Mouse (Mus musculus): Measurements from ENCODE around the gene Stip1. TPM values are rescaled to one million over a fixed set of nuclear protein-coding genes. Genes with fewer than 3 reads are reported as not detected.
A peak's percentile ranks its signal among the peaks of the same experiment; 100 is the strongest.

The Stip1 gene
- total RNA-seq, 2 experiments from 2014 or later, result 169 to 202 TPM

GRCm38 (mm10) chr19:6987061-6987903 is 52.5 kb downstream of the Stip1 start, which contains the start of gene Vegfb:
Vegfb (minus strand) TSS chr19:6987651.
- DNase-seq (ENCODE audit: extremely low spot score in 1 of 2, low spot score in 1 of 2), result peak in 1 of 2 experiments; percentile 48

DNA sequence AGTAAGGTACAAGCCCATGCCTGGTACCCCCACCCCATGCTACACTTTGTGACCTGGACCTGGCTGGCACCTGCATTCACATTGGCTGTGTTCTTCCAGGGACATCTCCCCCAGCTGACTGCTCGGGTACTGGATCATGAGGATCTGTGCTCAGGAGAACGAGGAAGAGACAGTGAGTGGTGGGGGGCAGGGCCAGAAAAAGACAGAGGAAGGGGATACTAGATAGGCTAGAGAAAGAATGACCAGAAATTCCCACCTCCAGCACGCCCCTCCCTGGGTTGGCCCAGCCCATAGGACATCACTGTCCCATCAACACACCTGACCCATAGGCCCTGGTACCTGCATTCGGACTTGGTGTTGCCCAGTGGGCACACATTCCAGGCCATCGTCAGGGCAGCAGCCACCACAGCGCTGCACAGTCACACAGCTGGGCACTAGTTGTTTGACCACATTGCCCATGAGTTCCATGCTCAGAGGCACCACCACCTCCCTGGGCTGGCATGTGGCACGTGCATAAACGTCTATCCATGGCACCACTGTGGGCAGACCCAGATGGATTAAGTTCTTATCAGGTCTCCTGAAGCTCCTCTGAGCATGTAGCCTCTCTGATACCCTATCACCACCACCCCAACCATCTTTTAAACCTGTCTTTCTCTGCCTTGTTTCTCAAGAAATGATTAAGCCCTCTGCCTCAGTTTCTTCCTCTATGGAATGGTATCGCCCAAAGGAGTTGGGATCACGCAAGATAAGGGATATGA is 53.6 kb downstream of the Stip1 start:
- DNase-seq (ENCODE audit: extremely low spot score in 1 of 2, low spot score in 1 of 2), result no peak

- no peak for DNase-seq (ENCODE audit: extremely low spot score in 1 of 2, low spot score in 1 of 2)
Observed at GRCm38 (mm10) chr19:6985300-6985699, 54.5 kb downstream of the Stip1 start.

GRCm38 (mm10) chr19:6983621-6984020 is 56.1 kb downstream of the Stip1 start:
- DNase-seq (ENCODE audit: extremely low spot score in 1 of 2, low spot score in 1 of 2), result no peak

DNA sequence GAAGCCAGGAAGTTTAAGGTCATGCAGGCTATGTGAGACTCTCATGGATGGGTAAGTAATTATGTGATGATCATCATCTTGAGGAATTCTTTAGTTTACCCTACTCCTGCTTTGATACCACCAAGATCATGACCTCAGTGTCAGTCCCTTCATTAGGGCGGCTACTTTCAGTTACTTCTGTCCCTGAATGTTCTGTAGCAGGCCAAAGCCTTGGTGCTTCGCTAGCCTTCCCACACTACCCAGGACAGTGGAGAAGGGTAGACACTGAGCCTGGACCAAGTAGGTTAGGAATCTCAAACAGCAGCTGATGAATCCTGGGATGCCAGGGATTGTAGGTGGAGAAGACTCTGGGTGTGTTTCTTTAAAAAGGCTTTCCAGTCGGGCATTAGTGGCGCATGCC is 58.3 kb downstream of the Stip1 start:
- DNase-seq (ENCODE audit: extremely low spot score in 1 of 2, low spot score in 1 of 2), result no peak

DNA sequence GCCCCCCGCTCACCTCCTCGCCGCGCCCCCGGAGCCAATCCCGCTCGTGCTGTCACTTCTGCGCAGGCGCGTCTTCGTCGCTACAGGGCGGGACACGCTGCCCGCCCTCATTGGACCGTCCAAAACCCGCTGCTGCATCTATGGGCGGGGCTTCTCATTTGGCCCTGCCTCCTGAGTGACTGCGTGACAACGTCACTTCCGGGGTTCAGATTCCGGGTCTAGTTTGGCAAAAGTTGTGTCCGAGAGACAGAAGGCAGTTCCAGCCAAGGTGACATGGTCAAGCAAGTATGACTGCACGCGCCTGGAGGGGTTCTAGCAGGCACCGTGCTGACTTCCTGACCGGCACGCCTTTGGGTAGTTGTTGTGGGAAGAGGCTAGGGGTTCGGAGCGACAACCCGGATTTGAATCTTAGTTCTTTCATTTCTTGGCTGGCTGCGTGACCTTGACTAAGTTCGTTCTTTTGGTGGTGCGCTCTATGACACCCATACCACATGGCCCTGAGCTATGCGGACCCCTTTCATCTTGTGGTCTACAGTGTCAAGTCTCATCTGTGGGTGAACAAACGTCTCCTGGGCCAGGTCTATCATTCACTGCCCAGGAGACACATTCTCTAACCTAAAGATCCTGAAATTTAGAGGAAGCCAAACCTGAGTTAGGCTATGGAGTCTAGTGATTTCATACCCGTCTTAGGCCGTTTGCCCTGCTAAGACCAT is 59.2 kb downstream of the Stip1 start, which contains the start of gene Fkbp2:
Gene Fkbp2, minus strand, starts transcription at position 121 of the 713 bp plus-strand sequence.
- DNase-seq (ENCODE audit: extremely low spot score in 1 of 2, low spot score in 1 of 2), result peak; percentile 92 to 99

GRCm38 (mm10) chr19:6979486-6980380 is 60.0 kb downstream of the Stip1 start:
- peak; percentile 97 to 100 for DNase-seq (ENCODE audit: extremely low spot score in 1 of 2, low spot score in 1 of 2)

DNA sequence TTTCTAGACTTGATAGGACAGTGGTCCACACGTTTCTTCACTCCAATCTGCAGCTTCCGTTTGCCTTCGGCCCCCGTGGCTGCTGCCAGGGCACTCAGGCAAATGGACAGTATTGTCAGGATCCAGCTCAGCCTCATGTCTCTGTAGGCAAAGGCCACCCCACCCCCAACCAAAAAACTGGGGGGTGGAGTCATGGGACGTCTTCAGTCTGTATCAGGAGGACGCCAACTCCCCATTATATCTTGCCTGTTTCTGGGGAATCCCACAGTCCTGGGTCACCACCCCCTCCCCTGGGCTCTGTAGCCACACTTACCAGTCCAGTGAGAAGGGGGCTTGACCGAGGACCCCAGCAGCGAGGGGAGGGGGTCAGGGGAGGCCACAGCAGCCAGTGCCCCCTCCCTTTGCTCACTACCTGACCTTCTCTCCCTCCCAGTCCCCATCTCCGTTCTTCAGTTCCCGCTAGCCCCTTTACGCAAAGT is 60.7 kb downstream of the Stip1 start:
- DNase-seq (ENCODE audit: extremely low spot score in 1 of 2, low spot score in 1 of 2), result no peak

DNA sequence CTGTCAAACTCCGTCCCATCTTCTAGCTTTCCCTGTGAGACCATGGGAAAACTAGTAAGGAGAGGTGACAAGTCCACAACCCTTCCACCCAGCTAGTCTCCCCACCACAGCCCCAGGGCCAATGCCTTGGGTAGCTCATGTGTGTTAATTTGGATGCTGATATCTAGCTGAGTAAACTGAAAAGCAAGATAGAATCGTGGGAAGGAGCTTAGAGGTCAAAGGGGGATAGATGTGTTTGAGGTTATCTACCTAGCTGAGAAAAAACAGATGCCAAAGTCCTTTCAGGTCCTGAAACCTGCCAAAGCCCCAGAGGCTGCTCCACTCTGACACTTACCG is 61.2 kb downstream of the Stip1 start:
- no peak for DNase-seq (ENCODE audit: extremely low spot score in 1 of 2, low spot score in 1 of 2)

GRCm38 (mm10) chr19:6977759-6978638 is 61.8 kb downstream of the Stip1 start:
- no peak for DNase-seq (ENCODE audit: extremely low spot score in 1 of 2, low spot score in 1 of 2)

- DNase-seq (ENCODE audit: extremely low spot score in 1 of 2, low spot score in 1 of 2), result peak in 1 of 2 experiments; percentile 41
Observed at GRCm38 (mm10) chr19:6975537-6976521, 63.9 kb downstream of the Stip1 start, which contains the start of gene Plcb3. Plcb3 (minus strand) TSS chr19:6976470.

GRCm38 (mm10) chr19:6974211-6975205 is 65.3 kb downstream of the Stip1 start, which contains the start of gene Ppp1r14b:
Ppp1r14b (plus strand) TSS chr19:6974968.
- DNase-seq (ENCODE audit: extremely low spot score in 1 of 2, low spot score in 1 of 2), result peak; percentile 56 to 72

DNA sequence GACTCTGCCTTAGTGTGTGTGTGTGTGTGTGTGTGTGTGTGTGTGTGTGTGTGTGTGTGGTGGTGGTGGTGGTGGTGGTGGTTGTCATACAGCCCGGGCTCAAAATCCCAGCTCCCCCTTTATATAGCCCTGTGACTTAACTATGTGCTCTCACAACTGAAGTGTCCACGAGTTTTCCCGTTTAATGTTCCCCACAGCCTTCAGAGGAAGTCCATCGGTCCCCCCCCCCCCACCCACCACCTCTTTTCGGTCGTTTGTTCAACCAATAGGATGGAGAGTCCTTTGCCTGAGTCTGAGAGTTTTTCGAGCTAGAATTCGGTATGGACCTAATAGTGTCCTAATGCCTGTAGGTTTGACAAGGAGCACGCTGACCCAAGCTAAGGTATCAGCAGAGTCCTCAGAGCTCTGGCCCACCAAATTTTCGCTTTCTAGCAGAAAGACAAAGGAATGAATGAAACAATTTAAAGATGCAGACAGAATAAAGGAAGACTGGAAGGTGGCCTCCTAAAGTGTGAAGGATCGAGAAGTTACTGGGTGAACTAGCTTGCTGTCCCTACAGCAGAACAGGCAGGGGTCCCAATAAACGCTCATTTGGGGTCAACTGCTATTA is 66.1 kb downstream of the Stip1 start:
- DNase-seq (ENCODE audit: extremely low spot score in 1 of 2, low spot score in 1 of 2), result no peak

- no peak for DNase-seq (ENCODE audit: extremely low spot score in 1 of 2, low spot score in 1 of 2)
Observed at GRCm38 (mm10) chr19:6972247-6972917, 67.4 kb downstream of the Stip1 start.

GRCm38 (mm10) chr19:6971644-6972043 is 68.1 kb downstream of the Stip1 start:
- DNase-seq (ENCODE audit: extremely low spot score in 1 of 2, low spot score in 1 of 2), result no peak

All from layer of hippocampus, postnatal 25 days (tissue).